Mouse (Mus musculus): ENCODE data around the gene Oxsr1.

Gene Oxsr1

GRCm38 (mm10) chr9:119212996-119213395, 109.2 kb downstream of the Oxsr1 start:
- no peak for DNase-seq

GRCm38 (mm10) chr9:119208998-119209397, 113.2 kb downstream of the Oxsr1 start, which contains the start of gene Slc22a13:
Gene Slc22a13, minus strand, starts transcription at chr9:119209098.
- no peak for DNase-seq

DNA sequence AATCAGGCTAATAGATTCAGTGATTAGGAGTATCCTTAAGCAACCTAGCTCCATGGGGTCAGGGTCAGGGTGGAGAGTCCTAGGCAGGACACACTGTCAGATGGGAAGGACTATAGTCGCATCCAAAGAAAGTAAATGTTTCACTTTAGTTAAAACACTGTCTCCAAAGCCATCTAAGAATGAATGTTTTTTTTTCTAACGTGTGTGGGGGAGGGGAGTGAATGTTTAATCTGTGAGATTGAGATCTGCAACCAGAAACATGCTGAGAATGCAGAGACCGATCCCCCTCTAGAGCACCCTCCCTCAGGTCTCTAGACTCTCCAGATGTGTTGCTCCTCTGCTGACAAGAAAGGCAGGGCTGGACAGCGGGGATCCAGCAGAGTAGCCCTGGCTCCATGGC, 115.1 kb downstream of the Oxsr1 start:
- DNase-seq: peak; percentile 78

GRCm38 (mm10) chr9:119206666-119207065, 115.6 kb downstream of the Oxsr1 start:
- DNase-seq: peak; percentile 75

DNA sequence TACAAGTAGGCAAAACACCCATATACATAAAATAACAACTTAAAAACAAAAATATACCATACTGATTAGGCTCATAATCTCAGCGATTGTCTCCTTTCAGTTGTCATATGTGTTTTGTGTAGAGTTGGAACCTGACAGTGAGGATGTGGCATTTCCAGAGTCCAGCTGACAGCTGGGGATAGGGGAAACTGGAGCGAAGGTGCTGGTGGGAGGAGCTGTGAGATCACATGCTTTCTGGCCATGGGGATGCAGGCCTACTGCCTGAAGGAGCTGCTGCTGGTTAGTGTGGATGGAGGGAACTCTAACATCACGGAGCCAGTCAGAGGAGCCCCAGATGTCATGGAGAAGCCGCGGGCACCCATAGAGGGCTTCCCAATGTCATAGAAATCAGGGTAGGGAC, 116.5 kb downstream of the Oxsr1 start:
- peak; percentile 40 for DNase-seq

GRCm38 (mm10) chr9:119203617-119204016, 118.6 kb downstream of the Oxsr1 start:
- no peak for DNase-seq

DNA sequence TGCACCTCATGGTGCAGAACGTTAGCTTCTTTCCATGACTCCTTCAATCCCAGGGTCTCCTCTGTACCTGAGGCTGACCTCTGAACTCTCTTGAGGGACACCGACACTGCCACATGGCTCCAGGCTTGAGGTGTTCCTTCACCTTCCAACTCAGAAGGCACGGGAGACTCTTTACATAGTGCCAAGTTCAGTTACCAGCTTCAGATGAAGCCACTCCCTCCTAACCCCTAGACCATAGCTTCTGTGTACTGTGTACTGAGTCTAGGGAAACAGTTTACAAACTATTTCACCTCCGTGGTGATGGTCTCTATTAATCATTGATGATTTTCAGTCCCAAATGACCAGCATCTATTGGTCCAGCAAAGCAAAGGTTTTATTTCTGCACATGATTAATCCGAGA, 120.6 kb downstream of the Oxsr1 start:
- DNase-seq: peak; percentile 54

DNA sequence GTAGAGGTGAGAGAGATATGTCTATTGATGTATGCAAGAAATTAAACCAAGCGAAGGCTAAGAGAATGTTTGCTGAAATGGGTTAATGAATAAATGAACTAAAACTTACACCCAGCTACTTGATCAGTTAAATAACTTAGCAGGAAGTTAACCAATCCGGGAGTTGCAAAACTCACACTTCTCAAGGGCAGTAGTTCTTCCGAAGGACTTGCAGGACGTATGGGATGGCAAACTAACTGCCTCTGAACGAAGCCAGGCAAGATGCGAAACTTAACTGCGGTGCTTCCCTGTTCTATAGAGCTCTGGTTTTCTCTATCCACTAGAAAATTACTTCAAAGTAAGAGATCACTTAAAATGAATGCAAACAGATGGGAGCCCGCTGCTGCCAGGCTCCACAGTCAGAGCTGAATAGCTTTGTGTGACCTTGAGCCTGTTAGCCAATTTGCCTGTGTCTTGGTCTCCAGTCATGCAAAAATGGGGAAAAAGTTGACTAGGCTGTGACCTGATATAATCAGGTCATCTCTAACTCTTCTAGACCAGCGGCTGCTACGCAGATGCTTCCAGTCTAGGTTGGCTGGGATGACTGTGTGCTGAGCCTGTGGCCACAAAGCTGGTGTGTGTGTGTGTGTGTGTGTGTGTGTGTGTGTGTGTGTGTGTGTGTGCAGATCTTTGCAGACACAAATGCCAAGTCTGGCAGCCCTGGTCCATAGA, 122.9 kb downstream of the Oxsr1 start:
- peak; percentile 66 for DNase-seq

DNA sequence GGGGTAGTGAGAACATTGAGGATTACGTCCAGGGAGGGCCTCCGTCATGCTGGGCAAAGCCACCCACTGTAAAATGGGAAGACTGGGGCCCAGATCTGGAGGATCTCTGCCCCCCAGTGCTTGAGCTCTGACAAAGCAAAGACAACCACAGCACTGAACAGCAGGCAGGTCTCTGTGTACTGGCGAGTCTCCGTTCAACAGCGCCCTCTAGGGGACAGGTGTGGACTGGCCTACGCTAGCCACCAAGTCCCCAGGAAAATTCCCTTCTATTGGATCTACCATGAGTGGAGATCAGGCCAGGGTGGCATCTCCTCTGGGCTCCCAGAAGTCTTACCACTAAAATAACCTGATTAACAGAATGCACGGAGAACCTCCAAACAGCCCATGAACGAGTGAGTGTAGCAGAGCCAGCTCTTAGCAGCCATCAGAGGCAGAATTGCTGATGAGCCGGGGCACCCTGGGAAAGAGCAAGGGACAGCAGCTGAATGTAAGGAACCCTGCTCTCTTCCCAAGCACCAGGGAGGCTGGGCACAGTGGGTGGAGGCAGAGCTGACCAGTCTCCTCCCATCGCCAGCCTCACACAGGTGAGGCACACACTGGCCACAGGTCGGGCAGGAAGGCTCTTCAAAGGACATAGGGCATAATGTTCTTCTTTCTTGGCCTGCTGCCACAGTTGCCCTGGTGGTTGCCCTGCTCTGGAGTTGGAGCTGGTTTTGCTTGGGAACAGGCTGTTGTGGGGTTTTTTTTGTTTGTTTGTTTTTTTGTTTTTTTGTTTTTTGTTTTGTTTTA, 129.8 kb downstream of the Oxsr1 start:
- peak; percentile 86 for DNase-seq
